Mouse (Mus musculus): ENCODE measurements around the gene Apool.
A peak's percentile ranks its signal among the peaks of the same experiment; 100 is the strongest.

The Apool gene

GRCm38 (mm10) chrX:112310804-112311530, at the start of gene Apool:
Gene Apool (plus strand): TSS chrX:112311334.
- DNase-seq: peak; percentile 79

GRCm38 (mm10) chrX:112273550-112273949, 37.6 kb upstream of the Apool start:
- DNase-seq: no peak

- no peak for DNase-seq
These were observed 375 bp downstream of the Apool start for GRCm38 (mm10) chrX:112311531-112311887.

GRCm38 (mm10) chrX:112312094-112312493, 960 bp downstream of the Apool start:
- DNase-seq: no peak

GRCm38 (mm10) chrX:112320273-112320672, 9.1 kb downstream of the Apool start:
- no peak for DNase-seq

- no peak for DNase-seq
These were observed 28.4 kb downstream of the Apool start for GRCm38 (mm10) chrX:112339486-112339885.

- no peak for DNase-seq
These were observed 36.6 kb downstream of the Apool start for GRCm38 (mm10) chrX:112347467-112348394.

DNA sequence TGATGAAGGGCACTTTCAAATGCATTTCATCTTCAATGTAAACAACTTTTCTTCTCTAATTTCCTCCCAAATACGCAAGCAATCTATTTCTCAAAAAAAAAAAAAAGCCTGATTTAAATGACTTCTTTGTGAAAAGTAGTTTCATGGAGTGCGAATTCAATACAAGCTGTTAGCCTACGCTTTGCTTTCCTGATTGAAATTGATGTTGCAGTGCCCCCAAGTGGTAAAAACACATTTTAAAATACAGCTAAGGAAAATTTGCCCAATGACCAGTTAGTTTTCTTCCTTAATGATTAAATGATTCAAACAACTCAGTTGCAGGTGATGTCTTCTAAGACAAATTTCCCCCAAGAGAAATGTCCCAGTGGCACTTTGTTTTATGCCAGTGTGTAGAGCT, 37.3 kb downstream of the Apool start:
- peak; percentile 3 for DNase-seq

GRCm38 (mm10) chrX:112368426-112368825, 57.3 kb downstream of the Apool start:
- no peak for DNase-seq

DNA sequence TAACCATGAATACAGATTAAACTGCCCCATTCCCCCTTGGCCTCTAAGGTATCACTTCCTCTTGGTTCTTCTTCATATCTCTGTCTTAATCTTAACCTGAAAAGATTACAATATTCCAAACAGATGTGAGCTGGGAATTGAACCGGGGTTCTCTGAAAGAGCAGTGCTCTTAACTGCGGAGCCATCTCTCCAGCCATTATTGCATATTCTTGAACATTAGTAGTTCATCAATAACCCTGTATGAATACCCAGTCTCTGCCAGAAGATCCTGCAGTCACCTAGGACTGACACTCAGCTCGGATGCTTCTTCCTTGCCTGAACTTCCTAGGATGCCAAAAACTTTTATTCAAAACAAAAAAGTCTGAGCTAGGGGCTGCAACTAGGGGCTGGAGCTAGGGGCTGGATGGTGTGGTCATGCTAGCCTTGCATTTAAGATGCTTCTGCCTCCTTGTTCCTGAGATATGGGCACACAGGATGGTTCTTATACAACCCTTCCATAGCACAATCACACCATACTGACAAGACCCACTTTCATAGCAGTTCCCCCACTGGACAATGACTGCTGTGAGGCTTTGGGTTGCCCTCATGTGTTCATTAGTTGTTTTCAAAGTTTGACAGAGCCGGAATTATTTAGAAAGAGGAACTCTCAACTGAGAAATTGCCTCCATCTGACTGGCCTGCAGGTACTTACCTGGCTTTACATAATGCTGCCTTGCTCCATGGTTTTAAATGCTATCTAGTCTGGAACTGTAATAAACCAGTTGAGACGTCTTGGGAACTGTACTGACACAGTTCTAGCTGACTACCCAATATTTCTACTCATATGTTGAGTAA, 59.7 kb downstream of the Apool start:
- peak; percentile 2 for DNase-seq

DNA sequence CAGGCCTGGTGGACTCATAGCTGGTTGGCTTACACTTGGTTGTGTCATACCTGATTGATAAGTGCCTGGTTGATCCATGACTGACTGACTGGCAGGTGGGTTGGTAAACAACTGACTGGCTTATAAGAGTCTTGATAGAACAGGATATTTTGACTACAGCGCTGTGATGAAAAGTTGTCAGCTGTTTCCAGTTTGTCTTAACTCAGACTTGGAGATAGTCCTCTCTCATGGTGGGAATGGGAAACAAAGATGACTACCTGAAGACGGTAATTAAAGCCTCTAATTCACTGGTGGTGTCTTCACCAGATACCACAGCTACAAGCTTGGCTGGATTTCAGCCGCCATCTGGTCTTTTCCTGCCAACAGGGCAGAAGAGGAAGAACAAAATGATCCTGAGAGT, 95.5 kb downstream of the Apool start, which contains the start of gene Satl1:
Satl1 (minus strand) TSS at position 101 of the 400 bp plus-strand sequence.
- DNase-seq: no peak

GRCm38 (mm10) chrX:112412309-112412708, 101.2 kb downstream of the Apool start:
- no peak for DNase-seq
